Mouse (Mus musculus) inflammation-experienced regulatory T-cells, adult 6 months (primary cell): Measurements from ENCODE around the gene 1700003E16Rik. TPM values are rescaled to one million over a fixed set of nuclear protein-coding genes. Genes with fewer than 3 reads are reported as not detected.

ENCODE experiments used
- ATAC-seq: one replicate; pipeline ENCODE4 v1.8.0; 2017
- polyA plus RNA-seq, 3 experiments: library from polyadenylated mRNA; unstranded; fragments of 100-300 nt; shearing (Covaris generic); gene quantifications; one replicate each; pipeline ENCODE4 v1.2.1; 2017

The 1700003E16Rik gene
- polyA plus RNA-seq: not detected

GRCm38 (mm10) chr6:83156259-83156684 lies at the start of gene 1700003E16Rik, which contains the start of gene Wdr54:
Gene 1700003E16Rik (plus strand): TSS chr6:83156404.
Gene Wdr54 (minus strand): TSS chr6:83156397.
- peak; percentile 64 for ATAC-seq

DNA sequence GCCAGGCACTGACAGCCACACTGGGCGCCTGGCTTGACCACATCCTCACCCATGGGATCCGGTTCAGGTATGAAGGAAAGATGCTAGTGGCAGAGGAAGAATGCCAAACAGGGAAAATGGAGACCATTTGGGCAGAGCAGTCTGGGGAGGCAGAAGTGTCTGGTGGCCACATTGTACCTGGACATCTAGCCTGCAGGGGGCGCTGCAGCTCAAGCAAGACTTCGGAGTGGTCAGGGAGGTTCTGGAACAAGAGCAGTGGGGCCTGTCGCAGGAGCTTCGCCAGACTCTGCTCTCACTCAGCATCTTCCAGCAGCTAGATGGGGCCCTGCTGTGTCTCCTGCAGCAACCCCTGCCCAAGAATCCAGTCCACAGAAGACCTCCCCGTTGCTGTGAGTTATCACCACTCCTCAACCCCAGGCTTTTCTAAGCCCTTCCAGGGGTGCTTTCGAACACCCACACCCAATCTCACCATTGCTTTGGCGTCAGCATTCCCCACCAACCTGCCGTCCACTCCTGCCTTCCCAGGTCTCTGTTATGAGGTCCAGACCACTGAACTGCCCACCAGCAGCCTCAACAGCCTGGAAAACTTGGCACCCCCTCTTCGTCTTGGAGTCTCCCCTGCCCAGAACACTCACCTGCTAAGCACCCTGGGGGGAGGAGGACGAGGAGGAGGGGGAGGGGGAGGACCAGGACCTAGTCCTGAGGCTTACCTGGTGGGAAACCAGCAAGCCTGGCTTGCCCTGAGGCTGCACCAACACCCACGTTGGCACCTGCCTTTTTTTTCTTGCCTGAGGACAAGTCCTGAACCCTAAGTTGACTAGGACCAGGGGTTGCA lies 48.4 kb upstream of the 1700003E16Rik start:
- peak; percentile 53 for ATAC-seq

GRCm38 (mm10) chr6:83108762-83109668 lies 47.2 kb upstream of the 1700003E16Rik start, which contains the start of gene Mrpl53:
Gene Mrpl53 (plus strand): TSS chr6:83109040.
- peak; percentile 75 for ATAC-seq

DNA sequence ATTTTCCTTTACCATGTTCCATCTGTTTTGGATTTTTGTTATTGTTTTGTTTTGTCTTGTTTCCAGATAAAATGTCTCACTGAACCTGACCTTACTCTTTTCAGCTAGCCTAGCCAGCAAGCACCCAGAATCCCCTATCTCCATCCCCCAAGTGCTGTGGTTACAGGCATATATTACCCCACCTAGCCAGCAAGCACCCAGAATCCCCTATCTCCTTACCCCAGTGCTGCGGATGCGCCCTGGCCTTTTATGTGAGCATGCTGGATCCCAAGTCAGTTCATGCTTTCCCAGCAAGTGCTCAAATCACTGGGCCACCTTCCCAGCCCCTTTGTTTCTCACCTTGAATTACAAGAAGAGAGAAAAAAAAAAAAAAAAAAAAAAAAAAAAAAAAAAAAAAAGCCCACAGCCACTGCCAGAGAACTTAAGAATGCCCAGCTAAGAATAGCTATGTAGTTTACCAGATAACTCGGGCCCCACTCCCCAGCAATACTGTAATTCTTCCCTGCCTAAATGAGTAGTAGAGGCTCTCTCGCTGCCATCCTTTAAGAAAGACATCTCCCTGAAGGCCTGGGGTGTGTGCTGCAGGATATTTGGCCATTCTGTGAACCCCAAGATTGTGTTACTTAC lies 44.6 kb upstream of the 1700003E16Rik start:
- no peak for ATAC-seq

- ATAC-seq: peak; percentile 86
Observed at GRCm38 (mm10) chr6:83115011-83115671, 41.1 kb upstream of the 1700003E16Rik start, which contains the start of gene Mogs. Gene Mogs (plus strand): TSS chr6:83115496.

DNA sequence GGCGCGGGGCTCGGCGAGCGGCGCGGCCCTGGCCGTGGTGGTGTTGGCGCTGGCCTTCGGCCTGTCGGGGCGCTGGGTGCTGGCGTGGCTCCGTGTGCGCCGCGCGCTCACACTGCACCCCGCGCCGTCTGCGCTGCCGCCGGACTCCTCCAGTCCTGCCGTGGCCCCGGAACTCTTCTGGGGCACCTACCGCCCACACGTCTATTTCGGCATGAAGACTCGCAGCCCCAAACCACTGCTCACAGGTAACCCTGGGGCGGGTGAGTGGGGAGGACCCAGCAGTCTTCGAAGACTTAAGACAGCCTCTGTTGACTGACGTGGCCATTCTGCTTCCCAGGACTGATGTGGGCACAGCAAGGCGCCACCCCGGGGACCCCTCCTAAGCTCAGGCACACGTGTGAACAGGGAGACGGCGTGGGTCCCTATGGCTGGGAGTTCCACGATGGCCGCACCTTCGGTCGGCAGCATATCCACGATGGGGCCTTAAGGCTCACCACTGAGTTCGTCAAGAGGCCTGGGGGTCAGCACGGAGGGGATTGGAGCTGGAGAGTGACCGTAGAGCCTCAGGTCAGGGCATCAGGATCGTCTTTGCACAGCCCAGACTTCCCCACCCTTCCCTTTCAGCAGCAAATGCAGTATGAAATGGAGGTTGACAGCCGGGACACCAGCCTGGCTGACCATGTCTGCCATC lies 40.4 kb upstream of the 1700003E16Rik start:
- ATAC-seq: peak; percentile 67

- no peak for ATAC-seq
Observed at GRCm38 (mm10) chr6:83116373-83117164, 39.6 kb upstream of the 1700003E16Rik start.

DNA sequence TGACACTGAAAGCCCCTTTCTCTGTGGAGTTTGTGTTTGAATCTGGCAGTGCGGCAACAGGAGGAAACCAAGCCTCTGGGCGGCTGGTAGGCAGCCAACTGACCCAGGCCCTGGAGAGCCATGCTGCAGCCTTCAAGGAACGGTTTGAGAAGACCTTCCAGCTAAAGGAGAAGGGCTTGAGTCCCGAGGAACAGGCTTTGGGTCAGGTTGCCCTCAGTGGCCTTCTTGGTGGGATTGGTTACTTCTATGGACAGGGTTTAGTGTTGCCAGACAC lies 39.1 kb upstream of the 1700003E16Rik start:
- no peak for ATAC-seq

GRCm38 (mm10) chr6:83117616-83118015 lies 38.6 kb upstream of the 1700003E16Rik start:
- no peak for ATAC-seq

- ATAC-seq: no peak
Observed at GRCm38 (mm10) chr6:83118369-83118768, 37.8 kb upstream of the 1700003E16Rik start.

DNA sequence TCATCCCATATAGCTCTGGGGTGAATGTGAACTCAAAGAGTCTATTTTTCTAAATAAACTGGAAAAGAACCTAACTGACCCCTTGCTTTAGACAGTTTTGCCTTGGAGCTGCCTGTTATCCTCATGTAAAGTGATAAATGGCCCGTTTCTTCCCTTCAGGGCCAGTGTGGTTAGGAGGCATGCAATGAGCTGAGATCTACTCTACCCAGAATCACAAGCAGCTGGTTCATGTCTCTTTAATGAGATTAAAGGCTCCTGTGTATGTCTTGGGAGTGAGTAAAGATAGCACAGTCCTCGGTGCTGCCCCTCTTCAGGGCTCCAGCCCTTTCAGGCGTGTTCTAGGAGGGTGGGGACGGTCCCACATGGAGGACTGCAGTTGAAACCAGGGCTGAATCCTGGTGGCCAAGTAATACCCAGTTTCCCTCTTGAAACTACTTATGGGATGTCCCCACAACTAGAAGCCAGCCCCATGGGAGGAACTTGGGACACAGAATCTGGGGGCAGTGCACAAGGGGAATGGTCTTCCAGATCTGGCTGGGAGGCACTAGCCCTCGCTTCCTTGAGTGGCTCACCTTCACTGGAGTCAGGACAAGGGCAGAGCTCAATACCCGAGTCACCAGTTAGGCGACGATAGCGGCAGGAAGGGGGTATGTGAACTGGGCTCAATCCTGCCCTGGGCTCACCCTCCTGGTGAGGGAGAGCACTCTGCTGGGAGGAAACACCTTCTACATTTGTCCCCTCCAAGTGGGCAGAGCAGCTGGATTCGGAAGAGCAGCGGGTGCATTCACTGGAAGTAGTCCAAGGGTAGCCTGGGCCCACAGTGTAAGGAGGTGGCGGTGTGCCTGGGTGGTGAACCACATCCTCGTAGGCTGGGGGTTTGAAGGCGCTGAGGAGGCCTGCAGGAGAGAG lies 37.1 kb upstream of the 1700003E16Rik start:
- no peak for ATAC-seq

DNA sequence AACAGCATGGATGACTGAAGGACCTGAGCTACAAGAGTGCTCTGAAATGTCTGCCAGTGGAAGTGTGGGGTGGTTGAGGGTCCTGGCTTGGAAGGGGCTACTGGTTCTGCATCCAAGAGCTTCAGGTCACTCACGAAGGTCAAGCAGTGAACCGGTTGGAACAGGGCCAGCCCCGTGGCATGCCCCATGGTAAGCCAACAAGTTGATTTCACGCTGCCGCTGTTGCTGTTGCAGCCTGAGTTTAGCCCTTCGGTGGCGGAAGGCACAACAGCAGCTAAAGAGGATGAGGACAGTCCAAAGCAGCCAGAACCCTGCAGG lies 36.5 kb upstream of the 1700003E16Rik start:
- no peak for ATAC-seq

DNA sequence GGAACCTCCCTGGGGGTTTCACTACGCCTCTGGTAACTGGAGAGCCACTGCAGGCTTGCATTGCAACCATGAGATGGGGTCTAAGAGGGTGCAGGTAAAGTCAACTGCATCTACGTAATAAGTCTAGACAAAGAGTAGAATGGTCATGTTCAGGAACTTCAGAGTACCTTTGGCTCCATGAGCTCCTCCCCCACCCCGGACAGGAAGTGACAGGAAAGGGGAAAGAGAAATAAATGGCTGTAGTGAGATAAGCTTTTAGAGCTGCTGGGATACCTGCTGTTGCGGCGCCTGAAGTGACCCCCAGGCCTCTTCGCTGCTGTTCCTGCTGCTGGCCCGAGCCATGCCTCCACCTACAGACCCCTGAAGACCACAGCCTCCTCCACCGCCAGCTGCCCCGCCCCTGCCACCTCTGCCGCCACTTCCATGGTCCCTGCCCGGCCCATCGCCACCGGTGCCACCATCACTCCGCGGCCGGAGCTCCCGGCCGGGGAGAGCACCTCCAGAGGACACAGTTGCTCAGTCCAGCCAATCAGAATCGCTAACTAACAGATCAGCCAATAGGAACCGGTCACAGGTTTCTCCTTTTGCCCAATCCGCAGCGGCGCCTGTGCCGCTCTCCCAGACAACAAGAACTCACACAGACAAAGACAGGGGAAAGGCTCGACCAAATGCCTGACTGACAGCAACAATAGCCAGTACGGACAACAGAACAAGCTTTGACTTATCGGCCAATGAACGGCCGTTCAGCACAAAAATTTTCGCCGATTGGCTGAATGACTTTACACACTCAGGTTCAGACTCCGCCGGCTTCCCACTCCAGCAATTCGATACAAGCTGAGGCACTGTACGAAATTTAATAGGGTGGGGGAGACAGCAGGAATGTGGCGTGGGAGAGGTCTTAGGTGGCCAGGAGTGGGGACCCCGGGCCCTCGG lies 35.0 kb upstream of the 1700003E16Rik start, which contains the start of gene Wbp1:
Gene Wbp1, minus strand, starts transcription at position 630 of the 933 bp plus-strand sequence.
- peak; percentile 92 for ATAC-seq

- ATAC-seq: peak; percentile 5
Observed at GRCm38 (mm10) chr6:83121863-83122710, 34.1 kb upstream of the 1700003E16Rik start.

GRCm38 (mm10) chr6:83122961-83123360 lies 33.2 kb upstream of the 1700003E16Rik start:
- no peak for ATAC-seq

GRCm38 (mm10) chr6:83124851-83125312 lies 31.3 kb upstream of the 1700003E16Rik start:
- peak; percentile 47 for ATAC-seq

GRCm38 (mm10) chr6:83125331-83125730 lies 30.9 kb upstream of the 1700003E16Rik start, which contains the start of gene Ino80b:
Gene Ino80b (minus strand): TSS chr6:83125431.
- no peak for ATAC-seq
